Mouse (Mus musculus): Measurements from ENCODE around the gene Gm45785. TPM values are rescaled to one million over a fixed set of nuclear protein-coding genes. Genes with fewer than 3 reads are reported as not detected.
"Not testable (repeated sequence)": the region's sequence is repeated elsewhere in the genome, so short reads cannot be mapped to it uniquely, and the experiment has no call there.

Gene Gm45785
- polyA plus RNA-seq, 1 experiment from 2014 or later, result not detected

GRCm38 (mm10) chr7:140894031-140894430, 37.9 kb upstream of the Gm45785 start:
- Histone ChIP-seq H3K4me1 (ENCODE audit: control insufficient read depth, insufficient read depth, low read length) (no peaks in the 10 kb centered on the region), H3K36me3 (ENCODE audit: control insufficient read depth, insufficient read depth, low read length) (peaks cover 21% of the 10 kb centered on the region), H3K27me3 (ENCODE audit: control insufficient read depth, insufficient read depth, low read length) (no peaks in the 10 kb centered on the region), H3K4me3 (replicated peaks; ENCODE audit: low read length) (no peak overlapping the region), H3K4me2 (ENCODE audit: low read depth, low read length) (no peak overlapping the region), H3K9ac (ENCODE audit: low read length) (no peak overlapping the region), H3K9me3 (replicated peaks; ENCODE audit: control insufficient read depth, low read length) (no peaks in the 10 kb centered on the region), H3K27ac (ENCODE audit: low read length) (no peak overlapping the region)
- no peak for ATAC-seq (ENCODE audit: insufficient read depth, low FRiP score)
- WGBS, result 89% methylated on average over 7 of the region's 7 CpGs

GRCm38 (mm10) chr7:140890636-140891035, 34.5 kb upstream of the Gm45785 start:
- peaks cover 32% of the 10 kb centered on the region for H3K36me3 ChIP-seq (ENCODE audit: control insufficient read depth, insufficient read depth, low read length)
- H3K4me3 ChIP-seq (replicated peaks; ENCODE audit: low read length); H3K27me3 ChIP-seq (ENCODE audit: control insufficient read depth, insufficient read depth, low read length); ATAC-seq (ENCODE audit: insufficient read depth, low FRiP score); H3K4me1 ChIP-seq (ENCODE audit: control insufficient read depth, insufficient read depth, low read length); H3K4me2 ChIP-seq (ENCODE audit: low read depth, low read length); H3K27ac ChIP-seq (ENCODE audit: low read length); H3K9ac ChIP-seq (ENCODE audit: low read length); H3K9me3 ChIP-seq (replicated peaks; ENCODE audit: control insufficient read depth, low read length): not testable (repeated sequence)
- 96% methylated on average over 16 of the region's 16 CpGs for WGBS

- peak; percentile 4; the same call in 1 of the 2 replicates for ATAC-seq (ENCODE audit: insufficient read depth, low FRiP score)
- Histone ChIP-seq H3K9ac (ENCODE audit: low read length) (peak overlapping the region; percentile 92), H3K36me3 (ENCODE audit: control insufficient read depth, insufficient read depth, low read length) (peaks cover 14% of the 10 kb centered on the region; the same call in 1 of the 2 replicates), H3K4me2 (ENCODE audit: low read depth, low read length) (peak overlapping the region; percentile 63), H3K4me1 (ENCODE audit: control insufficient read depth, insufficient read depth, low read length) (peaks cover 9% of the 10 kb centered on the region; the same call in 1 of the 2 replicates), H3K27me3 (ENCODE audit: control insufficient read depth, insufficient read depth, low read length) (no peaks in the 10 kb centered on the region), H3K4me3 (replicated peaks; ENCODE audit: low read length) (peak overlapping the region; percentile 86), H3K9me3 (replicated peaks; ENCODE audit: control insufficient read depth, low read length) (no peaks in the 10 kb centered on the region), H3K27ac (ENCODE audit: low read length) (0 out of 2 replicates have a peak overlapping the region, but pooled peaks have one; percentile 62)
- 0% methylated on average over 12 of the region's 12 CpGs for WGBS
Observed at GRCm38 (mm10) chr7:140882469-140882803, 26.3 kb upstream of the Gm45785 start.

- under 1% methylated on average over 59 of the region's 59 CpGs for WGBS
- Histone ChIP-seq H3K4me3 (replicated peaks; ENCODE audit: low read length) (peak within 1 kb of the TSS; percentile 86), H3K9ac (ENCODE audit: low read length) (peak within 1 kb of the TSS; percentile 92), H3K27me3 (ENCODE audit: control insufficient read depth, insufficient read depth, low read length) (no peaks in the 10 kb centered on the region), H3K4me2 (ENCODE audit: low read depth, low read length) (peak within 1 kb of the TSS; percentile 80), H3K36me3 (ENCODE audit: control insufficient read depth, insufficient read depth, low read length) (peaks cover 9% of the 10 kb centered on the region; the same call in 1 of the 2 replicates), H3K4me1 (ENCODE audit: control insufficient read depth, insufficient read depth, low read length) (peaks cover 9% of the 10 kb centered on the region; the same call in 1 of the 2 replicates), H3K27ac (ENCODE audit: low read length) (peak within 1 kb of the TSS; percentile 96), H3K9me3 (replicated peaks; ENCODE audit: control insufficient read depth, low read length) (no peaks in the 10 kb centered on the region)
- peak; percentile 97 for ATAC-seq (ENCODE audit: insufficient read depth, low FRiP score)
Observed at GRCm38 (mm10) chr7:140881696-140882468, 25.8 kb upstream of the Gm45785 start, which contains the start of the genes Psmd13 and Sirt3. Gene Psmd13 (plus strand): TSS chr7:140881968. Gene Sirt3 (minus strand): TSS chr7:140882309.

GRCm38 (mm10) chr7:140880865-140881515, 24.9 kb upstream of the Gm45785 start:
- Histone ChIP-seq H3K27ac (ENCODE audit: low read length) (no peak overlapping the region), H3K4me3 (replicated peaks; ENCODE audit: low read length) (peak overlapping the region; percentile 86), H3K9me3 (replicated peaks; ENCODE audit: control insufficient read depth, low read length) (no peaks in the 10 kb centered on the region), H3K4me2 (ENCODE audit: low read depth, low read length) (peak overlapping the region; percentile 80), H3K4me1 (ENCODE audit: control insufficient read depth, insufficient read depth, low read length) (peaks cover 9% of the 10 kb centered on the region; the same call in 1 of the 2 replicates), H3K9ac (ENCODE audit: low read length) (peak overlapping the region; percentile 86), H3K36me3 (ENCODE audit: control insufficient read depth, insufficient read depth, low read length) (0 out of 2 replicates have a peak, but pooled peaks cover 1% of the 10 kb centered on the region), H3K27me3 (ENCODE audit: control insufficient read depth, insufficient read depth, low read length) (no peaks in the 10 kb centered on the region)
- 11% methylated on average over 8 of the region's 8 CpGs for WGBS
- ATAC-seq (ENCODE audit: insufficient read depth, low FRiP score), result no peak

- Histone ChIP-seq H3K4me1 (ENCODE audit: control insufficient read depth, insufficient read depth, low read length) (peaks cover 9% of the 10 kb centered on the region; the same call in 1 of the 2 replicates), H3K9me3 (replicated peaks; ENCODE audit: control insufficient read depth, low read length) (no peaks in the 10 kb centered on the region), H3K9ac (ENCODE audit: low read length) (no peak overlapping the region), H3K36me3 (ENCODE audit: control insufficient read depth, insufficient read depth, low read length) (no peaks in the 10 kb centered on the region; the same call in 1 of the 2 replicates), H3K4me2 (ENCODE audit: low read depth, low read length) (no peak overlapping the region; the same call in 1 of the 2 replicates), H3K27me3 (ENCODE audit: control insufficient read depth, insufficient read depth, low read length) (no peaks in the 10 kb centered on the region), H3K27ac (ENCODE audit: low read length) (no peak overlapping the region), H3K4me3 (replicated peaks; ENCODE audit: low read length) (no peak overlapping the region)
- ATAC-seq (ENCODE audit: insufficient read depth, low FRiP score), result no peak
- WGBS, result 71% methylated on average over 3 of the region's 3 CpGs
Observed at GRCm38 (mm10) chr7:140880419-140880818, 24.3 kb upstream of the Gm45785 start.

- no peak for ATAC-seq (ENCODE audit: insufficient read depth, low FRiP score)
- no peak overlapping the region for H3K4me2 ChIP-seq (ENCODE audit: low read depth, low read length)
- WGBS, result 85% methylated on average over 7 of the region's 7 CpGs
Observed at GRCm38 (mm10) chr7:140879355-140879754, 23.2 kb upstream of the Gm45785 start.

GRCm38 (mm10) chr7:140877364-140877763, 21.2 kb upstream of the Gm45785 start:
- ATAC-seq (ENCODE audit: insufficient read depth, low FRiP score), result no peak
- Histone ChIP-seq H3K4me3 (replicated peaks; ENCODE audit: low read length) (no peak overlapping the region), H3K9me3 (replicated peaks; ENCODE audit: control insufficient read depth, low read length) (no peaks in the 10 kb centered on the region), H3K9ac (ENCODE audit: low read length) (no peak overlapping the region), H3K36me3 (ENCODE audit: control insufficient read depth, insufficient read depth, low read length) (no peaks in the 10 kb centered on the region; the same call in 1 of the 2 replicates), H3K4me1 (ENCODE audit: control insufficient read depth, insufficient read depth, low read length) (0 out of 2 replicates have a peak, but pooled peaks cover 5% of the 10 kb centered on the region), H3K27ac (ENCODE audit: low read length) (no peak overlapping the region), H3K27me3 (ENCODE audit: control insufficient read depth, insufficient read depth, low read length) (no peaks in the 10 kb centered on the region), H3K4me2 (ENCODE audit: low read depth, low read length) (no peak overlapping the region)
- 75% methylated on average over 6 of the region's 6 CpGs for WGBS

More at GRCm38 (mm10) chr7:140879355-140879754, 23.2 kb upstream of the Gm45785 start:
- no peaks in the 10 kb centered on the region for H3K27me3 ChIP-seq (ENCODE audit: control insufficient read depth, insufficient read depth, low read length)
- H3K27ac ChIP-seq (ENCODE audit: low read length), result no peak overlapping the region
- no peaks in the 10 kb centered on the region for H3K9me3 ChIP-seq (replicated peaks; ENCODE audit: control insufficient read depth, low read length)
- no peaks in the 10 kb centered on the region; the same call in 1 of the 2 replicates for H3K36me3 ChIP-seq (ENCODE audit: control insufficient read depth, insufficient read depth, low read length)
- no peak overlapping the region for H3K4me3 ChIP-seq (replicated peaks; ENCODE audit: low read length)
- peaks cover 9% of the 10 kb centered on the region; the same call in 1 of the 2 replicates for H3K4me1 ChIP-seq (ENCODE audit: control insufficient read depth, insufficient read depth, low read length)
- H3K9ac ChIP-seq (ENCODE audit: low read length), result no peak overlapping the region

GRCm38 (mm10) chr7:140874224-140874623, 18.1 kb upstream of the Gm45785 start:
- no peaks in the 10 kb centered on the region for H3K27me3 ChIP-seq (ENCODE audit: control insufficient read depth, insufficient read depth, low read length)
- H3K27ac ChIP-seq (ENCODE audit: low read length), result no peak overlapping the region
- no peaks in the 10 kb centered on the region; the same call in 1 of the 2 replicates for H3K36me3 ChIP-seq (ENCODE audit: control insufficient read depth, insufficient read depth, low read length)
- no peaks in the 10 kb centered on the region for H3K9me3 ChIP-seq (replicated peaks; ENCODE audit: control insufficient read depth, low read length)
- no peak for ATAC-seq (ENCODE audit: insufficient read depth, low FRiP score)
- no peak overlapping the region for H3K9ac ChIP-seq (ENCODE audit: low read length)
- H3K4me1 ChIP-seq (ENCODE audit: control insufficient read depth, insufficient read depth, low read length), result no peaks in the 10 kb centered on the region
- H3K4me2 ChIP-seq (ENCODE audit: low read depth, low read length), result no peak overlapping the region
- H3K4me3 ChIP-seq (replicated peaks; ENCODE audit: low read length), result no peak overlapping the region
- WGBS, result 80% methylated on average over 4 of the region's 4 CpGs
